Mouse (Mus musculus) ES-Bruce4 (cell line): ENCODE data around the gene Haao.

Experiments
- CTCF ChIP-seq: IDR thresholded peaks from one replicate; pipeline ENCODE4 v1.8.1; 2011; ENCODE audit warnings: low read depth, low read length
- EP300 ChIP-seq: IDR thresholded peaks from 2 replicates; pipeline ENCODE4 v1.6.1; 2011; ENCODE audit warnings: low read depth, low read length; ENCODE audit not compliant: insufficient read depth
- POLR2A ChIP-seq: IDR thresholded peaks from one replicate; pipeline ENCODE4 v1.8.1; 2011; ENCODE audit warnings: low read length; ENCODE audit not compliant: insufficient read depth

GRCm38 (mm10) chr17:83889691-83890372 is 42.1 kb upstream of the Haao start:
- TF ChIP-seq CTCF (no peak), POLR2A (no peak), EP300 (no peak)
